Mouse (Mus musculus) layer of hippocampus, adult 11-12 months (tissue): ENCODE measurements around the gene Prss36.
"Not testable (repeated sequence)": the region's sequence is repeated elsewhere in the genome, so short reads cannot be mapped to it uniquely, and the experiment has no call there.

Experiments used
- DNase-seq: peaks from one replicate; pipeline ENCODE4 v3.0.0; 2022; ENCODE audit warnings: low spot score

The Prss36 gene

GRCm38 (mm10) chr7:127946470-127947023 lies at the start of gene Prss36:
Prss36 (minus strand) TSS chr7:127946725.
- no peak for DNase-seq

GRCm38 (mm10) chr7:127993341-127993977 lies 46.9 kb upstream of the Prss36 start, which contains the start of gene Pycard:
Pycard (minus strand) TSS chr7:127993867.
- peak; percentile 27 for DNase-seq

GRCm38 (mm10) chr7:127992488-127993340 lies 46.2 kb upstream of the Prss36 start:
- no peak for DNase-seq

GRCm38 (mm10) chr7:127991643-127992487 lies 45.3 kb upstream of the Prss36 start:
- DNase-seq, result peak; percentile 77

GRCm38 (mm10) chr7:127988904-127989303 lies 42.4 kb upstream of the Prss36 start:
- no peak for DNase-seq

GRCm38 (mm10) chr7:127980606-127981005 lies 34.1 kb upstream of the Prss36 start:
- no peak for DNase-seq

GRCm38 (mm10) chr7:127978856-127979255 lies 32.3 kb upstream of the Prss36 start:
- DNase-seq, result no peak

- DNase-seq, result no peak
These were observed 27.9 kb upstream of the Prss36 start for GRCm38 (mm10) chr7:127974413-127974930.

- peak; percentile 62 for DNase-seq
These were observed 21.6 kb upstream of the Prss36 start for GRCm38 (mm10) chr7:127967922-127968828.

- DNase-seq, result peak; percentile 95
These were observed 20.7 kb upstream of the Prss36 start, which contains the start of gene Fus for GRCm38 (mm10) chr7:127967004-127967921. Fus (plus strand) TSS chr7:127967457.

GRCm38 (mm10) chr7:127966371-127966918 lies 19.9 kb upstream of the Prss36 start:
- no peak for DNase-seq

GRCm38 (mm10) chr7:127959364-127959763 lies 12.8 kb upstream of the Prss36 start:
- DNase-seq, result no peak

GRCm38 (mm10) chr7:127952864-127953581 lies 6.5 kb upstream of the Prss36 start:
- no peak for DNase-seq

GRCm38 (mm10) chr7:127944614-127945013 lies 1.9 kb downstream of the Prss36 start:
- no peak for DNase-seq

GRCm38 (mm10) chr7:127942097-127942496 lies 4.4 kb downstream of the Prss36 start:
- not testable (repeated sequence) for DNase-seq

- DNase-seq, result no peak
These were observed 10.2 kb downstream of the Prss36 start for GRCm38 (mm10) chr7:127936216-127936884.

GRCm38 (mm10) chr7:127935748-127936159 lies 10.8 kb downstream of the Prss36 start:
- no peak for DNase-seq
